Mouse (Mus musculus) monocyte, adult 2 months (primary cell): ENCODE results near the gene Btbd16.

Experiments used
- DNase-seq, 2 experiments: peaks; one replicate each; pipeline ENCODE4 v3.0.0; 2022; ENCODE audit warnings: low spot score in 2 of 2, low read depth in 1 of 2

The Btbd16 gene

GRCm38 (mm10) chr7:130768151-130768550 lies 5.7 kb upstream of the Btbd16 start:
- DNase-seq: no peak

GRCm38 (mm10) chr7:130770707-130771106 lies 3.2 kb upstream of the Btbd16 start:
- peak; percentile 38 to 63 for DNase-seq

- peak in 1 of 2 experiments; percentile 29 for DNase-seq
These were observed 568 bp upstream of the Btbd16 start for GRCm38 (mm10) chr7:130773171-130773830.

GRCm38 (mm10) chr7:130780866-130781419 lies 7.1 kb downstream of the Btbd16 start:
- DNase-seq: no peak

DNA sequence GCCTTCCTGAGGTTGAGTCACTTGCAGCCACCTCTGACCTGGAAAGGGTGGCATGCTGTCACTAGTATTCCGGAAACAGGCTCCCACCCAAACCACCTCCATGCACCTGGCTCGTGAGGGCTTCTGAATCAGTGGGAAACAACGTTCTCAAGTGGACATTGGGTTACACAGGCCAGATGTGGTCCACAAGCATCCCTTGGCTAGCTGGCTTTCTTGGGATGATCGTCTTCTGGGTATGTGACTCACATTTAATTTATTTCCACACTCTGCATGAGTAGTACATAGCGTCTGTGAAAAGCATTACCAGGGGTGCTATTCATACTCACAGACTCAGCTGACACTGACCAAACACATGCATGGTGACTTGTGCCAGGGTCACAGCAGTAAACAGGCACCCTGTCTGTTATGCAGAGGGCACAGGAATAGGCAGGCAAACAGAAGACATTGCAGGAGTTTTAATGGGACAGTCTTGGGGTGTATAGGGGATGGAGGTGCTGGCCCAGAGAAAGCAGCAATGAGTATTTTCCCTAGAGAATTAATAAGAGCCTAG lies 8.7 kb downstream of the Btbd16 start:
- DNase-seq: no peak

GRCm38 (mm10) chr7:130785923-130786575 lies 12.2 kb downstream of the Btbd16 start:
- no peak for DNase-seq

DNA sequence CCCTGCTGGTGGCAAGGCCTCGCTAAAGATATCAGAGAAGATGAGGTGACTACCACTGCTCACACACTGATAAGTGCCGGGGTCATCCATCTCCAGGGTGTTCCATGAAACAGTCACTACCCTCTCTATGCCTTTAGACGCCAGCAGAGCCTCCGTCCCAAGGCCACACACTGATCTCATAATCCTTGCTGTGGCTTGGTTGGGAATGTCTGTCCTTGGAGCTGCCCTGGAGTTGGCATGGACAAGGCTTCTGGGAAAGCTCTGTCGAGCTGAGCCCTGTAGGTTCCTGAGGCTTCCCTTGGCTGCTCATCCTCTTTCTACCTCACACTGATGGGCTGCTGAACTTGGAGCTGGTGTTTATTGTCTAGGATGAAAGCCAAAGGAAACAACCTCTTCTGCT lies 12.8 kb downstream of the Btbd16 start:
- no peak for DNase-seq

DNA sequence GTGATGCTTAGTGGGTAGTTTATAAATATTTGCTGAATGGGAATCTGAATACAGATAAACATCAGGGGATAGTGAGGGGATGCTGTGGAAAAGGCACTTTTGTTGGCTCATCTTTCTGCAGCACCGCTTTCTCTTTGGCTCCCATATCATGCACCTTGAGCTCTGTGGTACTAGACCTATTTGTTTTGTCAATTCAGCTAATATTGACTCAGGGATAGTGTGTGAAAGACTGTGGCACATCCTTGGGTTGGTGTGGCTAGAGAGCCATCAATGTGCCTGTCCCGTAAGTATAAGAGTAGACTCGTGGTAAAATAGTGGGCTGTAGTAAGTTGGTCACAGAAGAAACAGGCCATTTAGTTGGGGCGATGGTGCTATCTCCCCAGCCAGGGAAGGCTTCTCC lies 13.7 kb downstream of the Btbd16 start:
- DNase-seq: no peak

- no peak for DNase-seq
These were observed 15.1 kb downstream of the Btbd16 start for GRCm38 (mm10) chr7:130788950-130789349.

DNA sequence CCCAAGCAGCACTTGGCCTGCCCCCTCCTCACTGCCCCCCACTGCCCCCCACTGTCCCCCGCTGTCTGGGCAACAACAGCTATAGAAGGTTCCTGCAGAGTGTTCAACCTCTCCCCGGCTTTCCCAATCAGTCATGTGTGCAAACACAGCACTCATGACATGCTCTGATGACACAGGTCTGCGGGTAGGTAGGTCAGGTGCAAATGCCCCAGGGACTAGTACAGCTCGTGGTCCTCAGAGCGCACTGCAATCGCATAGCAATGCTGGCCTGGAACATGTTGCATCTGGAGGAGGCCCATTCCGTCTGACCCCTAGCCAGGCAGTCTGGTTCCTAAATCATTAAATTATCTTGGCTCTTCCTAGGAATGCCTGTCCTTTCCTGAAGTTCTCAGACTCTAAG lies 15.6 kb downstream of the Btbd16 start:
- no peak for DNase-seq

DNA sequence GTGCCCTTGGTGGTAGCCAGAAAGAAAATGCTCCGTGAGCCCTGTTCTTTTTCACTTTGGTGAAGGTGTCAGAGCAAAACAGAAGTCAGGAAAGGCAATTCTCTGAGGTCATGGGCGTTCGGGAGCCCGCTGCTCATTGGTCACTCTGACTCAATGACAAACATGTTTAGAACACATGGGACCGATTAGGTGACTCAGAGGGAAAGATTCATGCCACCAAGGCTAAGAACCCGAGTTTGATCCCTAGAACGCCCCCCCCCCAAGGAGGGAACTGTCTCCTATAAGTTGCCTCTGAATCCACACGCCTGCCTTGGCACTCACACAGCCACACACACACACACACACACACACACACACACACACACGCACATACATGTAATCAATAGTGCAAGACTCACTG lies 19.8 kb downstream of the Btbd16 start:
- no peak for DNase-seq

- DNase-seq: no peak
These were observed 22.9 kb downstream of the Btbd16 start for GRCm38 (mm10) chr7:130796786-130797185.

DNA sequence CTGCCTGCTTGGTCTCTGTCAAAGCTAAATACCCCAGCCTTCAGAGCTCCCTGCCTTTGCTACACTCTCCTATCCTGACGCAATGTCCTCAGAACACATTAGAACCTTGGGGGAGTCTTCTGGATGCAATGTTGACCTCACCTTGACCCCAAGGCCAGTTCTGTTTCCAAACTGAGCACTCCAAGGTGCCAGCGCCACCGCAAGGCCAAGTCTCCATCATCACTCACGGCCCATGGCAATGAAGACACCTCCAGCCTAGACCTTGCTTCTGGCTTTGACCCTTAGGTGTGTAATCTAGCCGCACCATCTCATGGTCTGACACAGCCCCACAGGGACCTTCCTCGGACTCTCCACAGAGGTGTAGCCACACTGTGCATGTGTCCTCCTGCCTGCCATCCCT lies 23.7 kb downstream of the Btbd16 start:
- no peak for DNase-seq

DNA sequence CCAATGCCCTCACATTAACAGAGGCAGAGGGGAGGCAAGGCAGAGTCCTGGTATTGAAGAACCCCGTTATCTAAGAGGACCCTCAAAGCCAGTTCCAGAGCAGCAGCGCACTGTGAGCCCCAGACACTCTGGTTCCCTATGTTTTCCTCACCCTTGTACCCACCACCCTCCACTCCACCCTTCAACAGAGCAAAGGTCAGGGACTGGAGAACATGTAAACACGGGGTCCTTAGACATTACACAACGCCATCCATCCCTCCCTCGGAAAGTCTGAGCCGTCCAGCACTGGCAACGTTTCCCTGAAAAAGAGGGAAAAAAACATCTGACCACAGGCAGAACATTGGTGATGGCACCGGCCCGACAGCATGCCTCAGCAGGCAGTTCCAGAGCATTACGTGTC lies 25.5 kb downstream of the Btbd16 start:
- DNase-seq: no peak

DNA sequence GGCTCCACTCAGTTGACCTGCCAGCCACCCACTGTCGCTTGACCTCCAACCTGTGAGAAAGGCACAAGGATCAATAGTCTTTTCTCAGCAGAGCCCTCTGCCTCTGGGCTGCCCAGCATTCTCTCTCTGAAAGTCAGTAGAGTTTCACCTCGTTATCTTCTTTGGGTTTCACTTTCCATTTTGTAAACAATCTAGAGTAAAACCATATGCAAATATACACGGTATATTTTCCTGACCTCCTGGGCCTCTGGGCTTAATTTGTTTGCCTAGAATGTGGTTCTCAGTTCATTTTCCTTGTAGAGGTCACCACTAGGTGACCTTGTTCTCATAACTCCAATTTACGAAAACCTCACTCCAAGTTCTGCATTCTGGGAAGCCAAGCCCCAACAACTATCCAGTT lies 26.8 kb downstream of the Btbd16 start:
- DNase-seq: no peak

- no peak for DNase-seq
These were observed 27.9 kb downstream of the Btbd16 start for GRCm38 (mm10) chr7:130801811-130802210.

GRCm38 (mm10) chr7:130803251-130803825 lies 29.5 kb downstream of the Btbd16 start:
- DNase-seq: no peak

DNA sequence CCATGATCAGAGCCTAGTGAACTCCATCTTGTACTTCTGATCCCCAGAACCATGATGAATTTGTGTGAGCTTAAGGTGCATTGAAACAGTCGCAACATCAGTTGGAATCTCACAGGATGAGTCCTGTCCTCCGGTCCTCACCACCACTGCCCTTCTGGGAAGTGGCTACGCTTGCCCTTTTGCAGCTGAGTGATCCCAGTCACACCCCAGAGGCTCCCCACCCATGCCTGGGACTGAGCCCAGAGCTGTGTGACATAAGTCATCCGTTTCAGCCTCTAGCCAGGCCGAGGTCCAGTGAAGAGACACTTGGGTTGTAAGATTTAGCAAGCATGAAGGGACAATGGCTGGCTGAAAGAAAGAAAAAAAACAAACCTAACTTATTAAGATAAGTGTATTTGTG lies 31.1 kb downstream of the Btbd16 start:
- DNase-seq: no peak

- DNase-seq: no peak
These were observed 33.9 kb downstream of the Btbd16 start for GRCm38 (mm10) chr7:130807749-130808148.

DNA sequence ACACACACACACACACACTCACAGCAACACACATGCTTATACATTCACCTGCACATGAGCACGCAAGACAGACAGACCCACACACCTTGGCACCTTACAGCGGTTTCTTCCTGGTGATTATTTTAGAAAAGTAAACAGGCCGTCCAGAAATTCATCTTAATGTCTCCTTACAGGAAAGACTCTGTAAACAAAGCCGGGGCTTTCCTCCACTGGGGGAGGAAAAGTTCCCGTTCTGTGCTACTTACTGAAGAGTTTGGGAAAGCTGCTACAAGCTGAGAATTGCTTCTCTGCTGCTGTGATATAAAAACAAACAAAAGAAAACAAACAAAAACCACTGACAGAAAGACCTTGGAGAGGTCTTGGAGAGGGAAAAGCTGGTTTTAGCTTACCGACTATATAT lies 34.8 kb downstream of the Btbd16 start:
- no peak for DNase-seq

- DNase-seq: no peak
These were observed 36.4 kb downstream of the Btbd16 start for GRCm38 (mm10) chr7:130810238-130810637.

DNA sequence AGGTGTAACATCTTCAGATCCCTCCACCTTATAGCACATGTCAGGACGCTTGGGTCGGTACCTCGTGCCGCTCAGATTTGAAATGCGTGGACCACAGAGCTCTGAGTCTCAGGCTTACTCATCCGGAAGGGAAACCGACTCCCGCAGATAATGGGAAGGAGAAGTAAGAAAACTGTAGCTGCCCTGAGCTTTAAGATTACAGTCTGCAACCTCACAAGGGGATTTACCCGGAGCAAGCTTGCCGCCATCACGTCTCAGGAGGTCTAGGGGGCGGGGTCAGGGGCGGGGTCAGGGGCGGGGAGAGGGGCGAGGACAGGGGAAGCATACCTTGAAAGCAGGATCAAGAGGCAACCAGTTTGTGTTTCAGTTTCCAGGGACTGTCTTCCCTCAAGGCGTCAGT lies 38.5 kb downstream of the Btbd16 start:
- peak in 1 of 2 experiments; percentile 18 for DNase-seq
